Mouse (Mus musculus): ENCODE results near the gene Emp2.
A peak's percentile ranks its signal among the peaks of the same experiment; 100 is the strongest.

Emp2 gene

GRCm38 (mm10) chr16:10313646-10314088, at the start of gene Emp2:
Gene Emp2, minus strand, starts transcription at chr16:10313968.
- DNase-seq, result no peak

DNA sequence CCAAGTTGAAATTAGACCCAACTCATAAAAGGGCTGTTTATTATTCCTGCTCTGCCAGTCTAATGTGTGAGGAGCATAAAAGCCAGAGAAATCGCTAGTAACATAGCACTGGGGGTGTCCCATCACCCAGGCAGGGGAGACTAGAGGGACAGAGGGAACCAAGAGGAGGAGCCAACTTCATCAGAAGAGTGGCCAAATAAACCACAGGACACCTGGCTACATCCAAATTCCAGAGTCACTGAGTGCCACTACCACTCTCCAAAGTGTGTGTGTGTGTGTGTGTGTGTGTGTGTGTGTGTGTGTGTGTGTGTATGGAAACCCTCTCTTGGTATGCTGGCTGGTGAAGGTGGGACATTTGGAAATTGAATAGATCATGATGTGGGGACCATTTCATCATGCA, 49.3 kb upstream of the Emp2 start:
- DNase-seq, result no peak

DNA sequence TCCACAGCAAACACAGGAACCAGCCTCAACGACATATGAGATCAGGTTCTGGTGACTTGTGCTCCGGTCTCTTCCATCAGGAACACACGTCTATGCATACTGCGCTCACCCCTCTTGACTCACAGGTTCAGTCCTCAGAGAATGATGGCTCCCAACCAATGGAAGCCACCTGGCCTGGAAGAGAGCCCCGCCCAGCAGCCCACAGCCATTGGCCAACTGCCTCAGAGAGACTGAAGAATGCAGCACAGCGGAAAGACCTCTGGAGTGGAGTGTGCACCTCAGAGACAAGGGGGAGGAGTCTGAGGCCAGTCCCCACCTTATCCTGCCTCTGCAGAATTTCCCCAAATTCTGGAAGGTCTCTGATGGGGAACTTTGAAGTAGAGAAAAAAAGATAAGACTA, 45.5 kb upstream of the Emp2 start:
- no peak for DNase-seq

DNA sequence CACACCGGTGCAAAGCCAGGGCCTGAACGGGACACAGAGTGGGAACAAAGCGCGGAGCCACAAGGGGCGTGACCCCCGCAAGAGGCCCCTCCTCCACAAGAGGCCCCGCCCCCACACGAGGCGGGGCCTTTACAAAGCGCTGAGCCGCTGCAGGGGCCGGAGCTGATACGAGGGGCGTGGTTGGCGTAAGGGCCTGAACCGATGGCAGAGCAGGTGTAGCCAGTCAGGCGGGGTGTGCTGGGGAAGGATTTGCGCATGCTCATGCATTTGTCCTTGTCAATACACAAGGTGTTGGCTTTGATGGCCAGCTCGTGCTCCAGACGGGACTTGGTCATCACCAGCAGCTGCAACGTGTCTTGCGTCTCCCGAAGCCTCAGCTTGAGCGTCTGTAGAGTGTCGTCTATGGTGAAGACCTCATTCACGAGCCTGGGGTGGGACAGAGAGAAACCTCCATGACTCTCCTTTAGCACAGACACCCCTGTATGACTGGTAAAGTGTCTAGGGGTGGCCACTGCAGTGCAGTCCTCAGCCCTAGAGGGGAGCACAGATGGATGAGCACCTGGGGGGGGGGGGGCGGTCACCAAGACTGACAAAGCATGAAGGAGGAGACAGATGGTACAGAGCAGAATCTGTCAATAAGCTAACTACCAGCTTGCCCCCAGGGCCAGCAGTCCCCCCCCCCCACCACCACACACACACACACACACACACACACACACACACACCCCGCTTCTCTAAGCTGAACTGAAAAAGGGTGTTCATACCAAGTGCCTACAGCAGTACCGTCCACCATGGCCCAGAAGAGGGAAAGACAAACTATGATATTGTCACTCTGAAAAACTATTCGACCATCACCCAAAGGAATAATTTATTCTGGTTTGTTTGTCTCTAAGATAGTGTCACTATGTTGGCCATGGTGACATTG, 44.5 kb upstream of the Emp2 start:
- no peak for DNase-seq

DNA sequence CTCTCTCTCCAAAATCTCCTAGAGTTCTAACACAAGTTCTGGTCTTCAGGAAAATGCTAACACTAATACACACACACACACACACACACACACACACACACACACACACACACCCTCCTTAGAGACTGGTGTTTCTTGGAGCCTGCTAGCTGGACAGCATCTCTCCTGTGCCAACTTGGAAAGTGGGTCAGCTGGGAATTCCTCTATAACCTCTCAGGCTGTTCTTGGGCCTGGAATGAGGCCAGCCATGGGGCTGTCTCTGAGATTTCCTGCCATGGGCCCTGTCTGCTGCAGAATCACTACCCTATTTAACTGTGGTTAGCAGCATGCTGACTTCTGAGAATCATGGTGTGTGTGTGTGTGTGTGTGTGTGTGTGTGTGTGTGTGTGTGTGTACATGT, 41.2 kb upstream of the Emp2 start:
- peak; percentile 40 for DNase-seq

- DNase-seq, result no peak
Measured at GRCm38 (mm10) chr16:10351050-10351636, 37.4 kb upstream of the Emp2 start.

GRCm38 (mm10) chr16:10349876-10350275, 36.1 kb upstream of the Emp2 start:
- no peak for DNase-seq

DNA sequence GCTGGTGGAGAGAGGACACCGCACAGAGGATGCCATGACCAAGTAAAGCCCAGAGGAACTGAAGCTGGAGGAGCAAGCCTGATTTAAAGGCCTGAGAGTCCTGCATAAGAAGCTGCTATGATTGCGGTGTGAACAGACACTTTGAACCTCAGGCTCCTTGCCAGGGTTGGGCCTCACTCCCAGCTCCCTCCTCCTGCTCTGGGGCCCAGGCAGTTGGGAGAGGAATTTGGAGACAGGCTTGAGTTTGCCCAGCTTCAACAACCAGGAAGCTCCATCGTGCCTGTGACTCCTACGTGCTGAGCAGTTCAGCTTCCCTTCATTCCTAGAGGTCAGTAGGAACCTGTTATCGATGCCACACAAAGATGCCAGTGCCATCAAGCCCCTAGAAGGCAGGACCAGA, 35.7 kb upstream of the Emp2 start:
- DNase-seq, result no peak

DNA sequence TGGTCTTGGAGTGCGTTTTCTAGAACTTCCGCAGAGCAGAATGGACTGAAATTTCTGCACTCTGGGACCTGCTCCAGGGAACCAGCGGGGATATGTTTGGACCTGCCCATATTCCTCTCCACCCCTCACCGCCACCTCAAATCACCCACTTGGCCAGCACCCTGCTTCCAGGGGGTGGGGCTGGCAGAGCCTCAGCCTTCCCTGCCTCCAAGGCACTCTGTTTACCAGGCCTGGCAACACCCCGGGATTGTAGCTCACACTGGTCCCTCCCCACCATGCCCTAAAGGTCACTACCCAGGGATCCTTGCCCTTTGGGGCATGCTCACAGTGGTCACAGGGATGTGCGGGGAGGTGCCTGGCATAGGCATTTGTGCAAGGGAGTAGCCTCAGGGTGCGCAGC, 33.8 kb upstream of the Emp2 start:
- no peak for DNase-seq

DNA sequence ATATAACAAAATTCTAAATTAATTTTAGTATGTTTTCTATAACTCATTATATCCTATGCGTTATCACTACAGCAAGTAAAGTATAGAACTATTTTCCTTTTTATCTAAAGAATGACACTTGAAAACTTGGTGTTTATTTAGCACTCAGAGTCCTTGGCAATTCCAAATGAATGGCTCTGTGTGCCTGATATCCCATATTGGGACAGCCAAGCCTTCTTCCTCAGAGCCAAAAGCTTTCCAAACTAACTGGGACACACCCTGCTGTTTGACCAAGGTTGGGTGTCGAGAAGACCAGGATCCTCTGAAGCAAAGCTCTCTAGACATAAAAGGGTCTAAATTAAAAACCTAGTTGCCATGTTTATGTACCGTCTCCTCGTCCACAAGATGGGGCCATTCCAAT, 27.3 kb upstream of the Emp2 start:
- DNase-seq, result no peak

- DNase-seq, result no peak
Measured at GRCm38 (mm10) chr16:10339930-10340329, 26.2 kb upstream of the Emp2 start.

DNA sequence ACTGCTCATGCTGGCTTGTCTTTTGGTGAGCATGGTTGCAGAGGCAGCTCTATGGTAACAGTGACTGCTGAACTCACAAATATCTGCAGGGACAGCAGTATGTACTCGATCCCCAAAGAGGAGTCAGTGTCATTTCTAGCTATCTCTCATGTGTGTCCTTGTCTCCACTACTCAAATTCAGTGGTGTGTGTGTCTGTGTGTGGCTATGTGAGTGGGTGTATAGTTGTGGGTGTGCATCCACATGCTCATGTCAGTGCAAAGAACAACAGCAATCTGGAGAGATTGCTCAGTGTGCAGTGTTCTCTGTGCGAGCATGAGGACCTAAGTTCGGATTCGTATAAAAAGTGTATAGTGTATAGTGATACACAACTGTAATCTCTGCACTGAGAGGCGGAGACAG, 24.8 kb upstream of the Emp2 start:
- no peak for DNase-seq

DNA sequence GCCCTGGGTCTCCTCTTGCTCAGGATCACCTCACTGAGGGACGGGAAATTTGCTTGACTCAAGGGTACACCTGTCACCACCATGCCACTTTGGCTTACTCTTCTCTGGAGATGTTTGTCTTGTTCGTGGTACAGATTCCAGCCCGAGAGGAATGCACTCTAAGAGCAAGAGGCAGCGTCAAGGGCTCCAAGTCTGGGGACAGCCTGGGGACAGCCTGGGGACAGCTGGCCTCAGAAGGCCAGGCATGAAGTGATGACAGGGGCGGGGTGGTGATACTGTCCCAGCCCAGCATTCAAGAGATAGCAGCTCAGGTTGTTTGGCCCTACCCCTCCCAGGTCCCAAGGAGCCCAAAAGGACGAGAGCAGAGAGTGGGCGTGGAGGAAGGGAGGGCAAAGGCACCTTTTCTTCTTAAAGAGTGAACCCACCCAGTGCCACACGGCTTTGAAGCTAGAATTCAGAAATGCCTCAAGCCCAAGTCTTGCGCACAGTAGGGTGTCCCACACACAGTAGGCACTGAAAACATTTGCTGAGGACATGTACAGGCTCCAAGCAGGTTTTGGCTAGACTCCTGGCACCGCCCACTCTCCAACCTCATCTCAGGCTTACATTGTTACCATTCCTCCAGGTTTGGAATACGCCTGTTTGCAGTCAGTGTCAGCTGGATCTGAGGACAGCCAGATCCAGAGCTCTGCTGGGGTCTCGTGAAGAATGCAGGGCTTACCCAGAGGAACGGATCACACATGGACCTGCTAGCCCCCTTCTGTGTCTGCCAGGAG, 23.8 kb upstream of the Emp2 start:
- DNase-seq, result no peak

DNA sequence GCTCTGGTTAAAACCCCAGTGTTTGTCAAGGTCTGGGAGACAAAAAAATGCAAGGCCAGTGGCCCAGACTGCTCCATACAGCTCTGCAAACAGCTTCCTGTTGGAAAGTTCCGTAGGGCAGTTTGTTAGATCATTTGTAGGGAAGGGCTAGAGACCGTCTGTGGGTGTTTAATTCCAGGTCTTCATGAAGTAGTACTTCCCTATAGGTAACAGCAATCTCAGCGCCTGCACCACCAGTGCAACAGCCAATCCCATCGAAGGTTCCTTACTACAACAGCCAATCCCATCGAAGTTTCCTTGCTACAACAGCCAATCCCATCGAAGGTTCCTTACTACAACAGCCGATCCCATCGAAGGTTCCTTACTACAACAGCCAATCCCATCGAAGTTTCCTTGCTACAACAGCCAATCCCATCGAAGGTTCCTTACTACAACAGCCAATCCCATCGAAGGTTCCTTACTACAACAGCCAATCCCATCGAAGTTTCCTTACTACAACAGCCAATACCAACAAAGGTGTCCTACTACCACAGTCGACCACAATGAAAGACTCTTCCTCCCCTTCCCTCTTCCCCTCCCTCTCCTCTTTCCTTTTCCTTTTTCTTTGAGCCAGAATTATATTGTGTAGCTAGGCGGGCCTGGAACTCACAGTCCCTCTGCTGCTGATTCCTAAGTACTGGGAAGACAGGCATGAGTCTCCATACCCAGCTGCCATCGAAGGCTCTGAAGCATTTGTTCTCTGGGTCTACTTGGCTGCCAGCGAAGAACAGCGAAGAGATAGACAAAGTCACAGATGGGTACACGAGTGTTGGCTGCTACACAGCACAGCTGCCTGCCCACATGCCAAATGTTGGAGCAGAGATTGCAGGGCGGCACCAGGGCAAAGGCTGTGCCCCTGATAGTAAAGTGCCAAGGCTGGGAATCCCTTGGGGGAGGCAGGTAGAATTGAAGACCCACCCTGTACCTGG, 23.0 kb upstream of the Emp2 start:
- no peak for DNase-seq

DNA sequence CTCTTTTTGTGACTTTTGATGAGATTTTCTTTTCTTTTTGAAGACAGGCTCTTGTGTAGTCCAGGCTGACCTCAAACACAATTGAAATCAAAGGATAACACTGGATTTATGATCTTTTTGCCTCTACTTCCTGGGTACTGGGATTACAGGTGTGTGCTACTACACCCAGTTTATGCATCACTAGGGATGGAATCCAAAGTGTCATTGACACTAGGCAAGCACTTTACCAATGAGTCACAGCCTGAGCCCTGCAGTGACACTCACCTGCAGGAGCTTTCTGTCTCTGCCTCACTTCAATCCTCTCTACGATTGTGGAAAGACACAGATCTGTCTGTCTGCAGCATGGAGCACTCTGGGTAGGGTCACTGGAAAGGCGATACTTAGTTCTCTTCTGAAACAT, 22.2 kb upstream of the Emp2 start:
- DNase-seq, result no peak

- no peak for DNase-seq
Measured at GRCm38 (mm10) chr16:10332732-10333131, 19.0 kb upstream of the Emp2 start.

- DNase-seq, result no peak
Measured at GRCm38 (mm10) chr16:10330586-10331495, 17.1 kb upstream of the Emp2 start.

DNA sequence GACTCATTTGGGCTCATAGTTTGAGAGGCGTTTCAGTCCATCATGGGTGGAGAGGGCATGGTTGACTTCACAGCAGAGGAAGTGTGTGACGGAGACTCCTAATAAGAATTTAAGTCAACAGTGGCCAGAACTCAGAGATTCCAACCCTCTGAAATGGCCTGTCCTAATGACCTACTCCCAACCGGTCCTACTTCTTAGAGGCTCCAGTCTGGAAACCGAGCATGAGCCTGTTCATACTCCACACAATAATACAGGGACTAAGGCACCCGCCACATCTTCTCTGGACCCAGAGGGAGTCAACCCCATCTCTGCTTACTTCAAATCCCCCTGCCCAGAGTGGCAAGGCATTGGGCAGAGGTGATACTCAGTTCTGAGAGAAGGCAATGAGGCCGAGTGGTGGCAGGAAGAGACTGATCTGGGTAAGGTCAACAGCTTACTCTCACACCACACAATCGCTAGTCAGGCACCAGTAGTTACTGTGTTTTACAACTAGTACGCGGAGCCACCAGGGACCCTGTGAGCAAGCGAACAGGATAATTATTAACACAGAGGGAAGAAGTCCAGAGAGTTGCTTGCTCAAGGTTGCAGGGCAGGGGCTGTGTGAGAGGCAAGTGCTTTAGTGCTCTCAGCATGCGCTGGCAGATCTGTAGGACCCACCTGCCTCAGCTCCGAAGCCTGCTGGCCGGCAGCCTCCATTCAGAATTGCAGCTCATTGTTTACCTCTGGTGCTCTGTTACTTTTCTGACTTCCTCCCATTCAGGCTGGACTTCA, 14.0 kb upstream of the Emp2 start:
- DNase-seq, result no peak

GRCm38 (mm10) chr16:10319914-10320569, 6.3 kb upstream of the Emp2 start:
- DNase-seq, result no peak

DNA sequence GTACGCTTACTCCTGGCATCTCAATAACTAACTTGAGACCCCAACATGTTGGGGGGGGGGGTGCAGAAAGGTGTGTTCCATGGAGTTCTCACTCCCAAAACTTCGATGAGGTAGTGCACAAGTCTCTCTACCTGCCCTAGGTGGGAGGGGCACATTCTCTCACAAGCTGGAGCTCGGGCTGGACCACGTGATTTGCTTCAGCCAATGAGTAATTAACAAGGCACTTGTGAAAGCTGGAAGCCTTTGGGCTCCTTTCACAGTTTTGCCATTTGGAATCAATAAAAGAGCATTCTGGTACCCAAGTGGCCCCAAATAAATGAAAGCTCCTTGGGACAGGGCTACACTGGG, 3.4 kb upstream of the Emp2 start:
- DNase-seq, result no peak
